Mouse (Mus musculus) hindbrain, embryonic 16.5 days (tissue): Measurements from ENCODE around the gene B130006D01Rik. TPM values are rescaled to one million over a fixed set of nuclear protein-coding genes. Genes with fewer than 3 reads are reported as not detected.
"Not testable (repeated sequence)": the region's sequence is repeated elsewhere in the genome, so short reads cannot be mapped to it uniquely, and the experiment has no call there.

Experiments used
- ATAC-seq: fragments of 200-750 bp; cut with Nextera tagmentation; 2 replicates; pipeline ENCODE4 v1.8.0; 2017; ENCODE audit warnings: moderate TSS enrichment, moderate library complexity
- H3K27ac ChIP-seq: fragments of 300-500 bp; sonication (generic); 2 replicates; pipeline ENCODE4 v1.5.1; 2014; ENCODE audit warnings: low read depth, mild to moderate bottlenecking, control low read depth, low read length, moderate library complexity
- H3K27me3 ChIP-seq: fragments of 300-500 bp; sonication (generic); replicated peaks from 2 replicates; pipeline ENCODE4 v1.6.1; 2014; ENCODE audit warnings: low read length; ENCODE audit not compliant: control insufficient read depth, insufficient read depth
- H3K36me3 ChIP-seq: fragments of 300-500 bp; sonication (generic); 2 replicates; pipeline ENCODE4 v1.6.1; 2014; ENCODE audit warnings: mild to moderate bottlenecking, low read length, moderate library complexity, mixed read lengths; ENCODE audit not compliant: control insufficient read depth, insufficient read depth
- H3K4me1 ChIP-seq: fragments of 300-500 bp; sonication (generic); 2 replicates; pipeline ENCODE4 v1.6.1; 2014; ENCODE audit warnings: low read depth, low read length; ENCODE audit not compliant: control insufficient read depth, insufficient read depth
- H3K4me2 ChIP-seq: fragments of 300-500 bp; sonication (generic); 2 replicates; pipeline ENCODE4 v1.6.1; 2014; ENCODE audit warnings: mild to moderate bottlenecking, low read length, control low read depth, moderate library complexity
- H3K4me3 ChIP-seq: fragments of 300-500 bp; sonication (generic); 2 replicates; pipeline ENCODE4 v1.5.1; 2014; ENCODE audit warnings: mild to moderate bottlenecking, low read length, control low read depth, moderate library complexity
- H3K9ac ChIP-seq: fragments of 300-500 bp; sonication (generic); 2 replicates; pipeline ENCODE4 v1.6.1; 2014; ENCODE audit warnings: low read depth, mild to moderate bottlenecking, control low read depth, low read length, moderate library complexity
- H3K9me3 ChIP-seq: fragments of 300-500 bp; sonication (generic); 2 replicates; pipeline ENCODE4 v1.6.1; 2014; ENCODE audit warnings: mild to moderate bottlenecking, low read length, moderate library complexity; ENCODE audit not compliant: control insufficient read depth
- WGBS: fragments of 180-500 bp; shearing (Covaris S2); extraction: QIAGEN DNeasy Blood & Tissue Kit; methylation state at CpG from one replicate; pipeline ENCODE4 v1.1.7; 2014; 5-methylcytosine and 5-hydroxymethylcytosine counted together
- polyA plus RNA-seq: library from polyadenylated mRNA; unstranded; fragments of >200 nt; fragmentation: Nextera tagmentation; extraction: Ambion mirVana; gene quantifications from 2 replicates; pipeline ENCODE4 v1.2.1, GENCODE M21; 2015

Gene B130006D01Rik
- polyA plus RNA-seq, 1 experiment from 2014 or later = 0.95 TPM

GRCm38 (mm10) chr11:95728916-95729907, 5.8 kb downstream of the B130006D01Rik start:
- no peaks in the 10 kb centered on the region for H3K4me1 ChIP-seq
- no peak overlapping the region for H3K27ac ChIP-seq
- no peaks in the 10 kb centered on the region for H3K27me3 ChIP-seq
- H3K36me3 ChIP-seq = no peaks in the 10 kb centered on the region
- H3K9ac ChIP-seq = no peak overlapping the region
- H3K4me3 ChIP-seq = no peak overlapping the region
- no peak for ATAC-seq
- no peak overlapping the region for H3K4me2 ChIP-seq
- H3K9me3 ChIP-seq = no peaks in the 10 kb centered on the region
- WGBS = 85% methylated on average over 12 of the region's 12 CpGs

GRCm38 (mm10) chr11:95734485-95734884, 11.1 kb downstream of the B130006D01Rik start:
- no peaks in the 10 kb centered on the region for H3K36me3 ChIP-seq
- H3K9ac ChIP-seq = no peak overlapping the region
- no peak overlapping the region for H3K27ac ChIP-seq
- H3K9me3 ChIP-seq = no peaks in the 10 kb centered on the region
- WGBS = 80% methylated on average over 2 of the region's 2 CpGs
- no peaks in the 10 kb centered on the region for H3K4me1 ChIP-seq
- no peaks in the 10 kb centered on the region for H3K27me3 ChIP-seq
- no peak overlapping the region for H3K4me3 ChIP-seq
- H3K4me2 ChIP-seq = no peak overlapping the region
- no peak for ATAC-seq

GRCm38 (mm10) chr11:95737811-95738210, 14.4 kb downstream of the B130006D01Rik start:
- no peak for ATAC-seq
- Histone ChIP-seq H3K9me3 (no peaks in the 10 kb centered on the region), H3K27ac (no peak overlapping the region), H3K27me3 (no peaks in the 10 kb centered on the region), H3K9ac (no peak overlapping the region), H3K4me1 (no peaks in the 10 kb centered on the region), H3K4me2 (no peak overlapping the region), H3K36me3 (no peaks in the 10 kb centered on the region), H3K4me3 (no peak overlapping the region)
- 95% methylated on average over 3 of the region's 3 CpGs for WGBS

- WGBS = 97% methylated on average over 2 of the region's 2 CpGs
- H3K27ac ChIP-seq = no peak overlapping the region
- ATAC-seq = no peak
- no peaks in the 10 kb centered on the region for H3K27me3 ChIP-seq
- H3K4me2 ChIP-seq = no peak overlapping the region
- H3K9ac ChIP-seq = no peak overlapping the region; the same call in 1 of the 2 replicates
- H3K4me3 ChIP-seq = no peak overlapping the region
- H3K4me1 ChIP-seq = no peaks in the 10 kb centered on the region
- 0 out of 2 replicates have a peak, but pooled peaks cover 8% of the 10 kb centered on the region for H3K36me3 ChIP-seq
- H3K9me3 ChIP-seq = no peaks in the 10 kb centered on the region
Measured at GRCm38 (mm10) chr11:95744521-95744920, 21.1 kb downstream of the B130006D01Rik start.

- Histone ChIP-seq H3K4me3 (no peak overlapping the region), H3K4me1 (no peaks in the 10 kb centered on the region), H3K4me2 (no peak overlapping the region), H3K9me3 (no peaks in the 10 kb centered on the region), H3K36me3 (0 out of 2 replicates have a peak, but pooled peaks cover 12% of the 10 kb centered on the region), H3K9ac (no peak overlapping the region), H3K27me3 (no peaks in the 10 kb centered on the region), H3K27ac (no peak overlapping the region)
- ATAC-seq = no peak
- 73% methylated on average over 4 of the region's 4 CpGs for WGBS
Measured at GRCm38 (mm10) chr11:95746821-95747220, 23.4 kb downstream of the B130006D01Rik start.

GRCm38 (mm10) chr11:95748331-95748730, 24.9 kb downstream of the B130006D01Rik start:
- H3K36me3 ChIP-seq = peaks cover 11% of the 10 kb centered on the region; the same call in 1 of the 2 replicates
- no peak overlapping the region for H3K27ac ChIP-seq
- no peaks in the 10 kb centered on the region for H3K27me3 ChIP-seq
- no peak overlapping the region for H3K4me3 ChIP-seq
- no peak overlapping the region for H3K9ac ChIP-seq
- no peaks in the 10 kb centered on the region for H3K9me3 ChIP-seq
- WGBS = 78% methylated on average over 5 of the region's 5 CpGs
- H3K4me2 ChIP-seq = no peak overlapping the region
- no peak for ATAC-seq
- no peaks in the 10 kb centered on the region for H3K4me1 ChIP-seq

- ATAC-seq = no peak
Measured at GRCm38 (mm10) chr11:95749619-95750018, 26.2 kb downstream of the B130006D01Rik start.

GRCm38 (mm10) chr11:95750995-95751394, 27.6 kb downstream of the B130006D01Rik start:
- Histone ChIP-seq H3K27me3 (no peaks in the 10 kb centered on the region), H3K4me2 (no peak overlapping the region), H3K36me3 (peaks cover 13% of the 10 kb centered on the region), H3K4me3 (no peak overlapping the region), H3K4me1 (no peaks in the 10 kb centered on the region), H3K9ac (no peak overlapping the region), H3K9me3 (no peaks in the 10 kb centered on the region), H3K27ac (no peak overlapping the region)
- WGBS = 22% methylated on average over 1 of the region's 1 CpGs
- ATAC-seq = no peak

More at GRCm38 (mm10) chr11:95749619-95750018, 26.2 kb downstream of the B130006D01Rik start:
- no peaks in the 10 kb centered on the region for H3K27me3 ChIP-seq
- WGBS = 88% methylated on average over 15 of the region's 15 CpGs
- H3K9ac ChIP-seq = no peak overlapping the region
- peaks cover 9% of the 10 kb centered on the region; the same call in 1 of the 2 replicates for H3K36me3 ChIP-seq
- no peak overlapping the region for H3K27ac ChIP-seq
- no peak overlapping the region for H3K4me3 ChIP-seq
- no peaks in the 10 kb centered on the region for H3K4me1 ChIP-seq
- no peak overlapping the region for H3K4me2 ChIP-seq
- H3K9me3 ChIP-seq = no peaks in the 10 kb centered on the region

GRCm38 (mm10) chr11:95755137-95755536, 31.8 kb downstream of the B130006D01Rik start:
- not testable (repeated sequence) for H3K4me2 ChIP-seq, H3K9ac ChIP-seq, ATAC-seq, H3K27ac ChIP-seq, H3K4me1 ChIP-seq, H3K27me3 ChIP-seq, H3K4me3 ChIP-seq, H3K9me3 ChIP-seq
- peaks cover 10% of the 10 kb centered on the region for H3K36me3 ChIP-seq
- WGBS = 95% methylated on average over 4 of the region's 4 CpGs
